Mouse (Mus musculus) adrenal gland (tissue): ENCODE data around the gene Dnaja1.

Experiments
- intact Hi-C: fragments of 180-260 bp; cut with DNase I; formaldehyde crosslinking; loops from one replicate; pipeline ENCODE4 v1.15.1; 2025
- long read RNA-seq, 2 experiments: library from polyadenylated mRNA; unstranded; transcript quantifications; one replicate each; pipeline ENCODE4 v2.0.0; 2020; ENCODE audit warnings: borderline replicate concordance in 1 of 2; ENCODE audit not compliant: insufficient replicate concordance in 1 of 2

Dnaja1 gene
- long read RNA-seq, experiment 1, full-length matches to known transcripts = 790 of 1,006 reads
- long read RNA-seq, experiment 1, partial matches to known transcripts = 203 of 1,006 reads
- long read RNA-seq, experiment 1, other reads (novel, unspliced or antisense) = 13 of 1,006 reads
- long read RNA-seq, experiment 2, full-length matches to known transcripts = 864 of 1,424 reads
- long read RNA-seq, experiment 2, partial matches to known transcripts = 543 of 1,424 reads
- long read RNA-seq, experiment 2, other reads (novel, unspliced or antisense) = 17 of 1,424 reads

DNA sequence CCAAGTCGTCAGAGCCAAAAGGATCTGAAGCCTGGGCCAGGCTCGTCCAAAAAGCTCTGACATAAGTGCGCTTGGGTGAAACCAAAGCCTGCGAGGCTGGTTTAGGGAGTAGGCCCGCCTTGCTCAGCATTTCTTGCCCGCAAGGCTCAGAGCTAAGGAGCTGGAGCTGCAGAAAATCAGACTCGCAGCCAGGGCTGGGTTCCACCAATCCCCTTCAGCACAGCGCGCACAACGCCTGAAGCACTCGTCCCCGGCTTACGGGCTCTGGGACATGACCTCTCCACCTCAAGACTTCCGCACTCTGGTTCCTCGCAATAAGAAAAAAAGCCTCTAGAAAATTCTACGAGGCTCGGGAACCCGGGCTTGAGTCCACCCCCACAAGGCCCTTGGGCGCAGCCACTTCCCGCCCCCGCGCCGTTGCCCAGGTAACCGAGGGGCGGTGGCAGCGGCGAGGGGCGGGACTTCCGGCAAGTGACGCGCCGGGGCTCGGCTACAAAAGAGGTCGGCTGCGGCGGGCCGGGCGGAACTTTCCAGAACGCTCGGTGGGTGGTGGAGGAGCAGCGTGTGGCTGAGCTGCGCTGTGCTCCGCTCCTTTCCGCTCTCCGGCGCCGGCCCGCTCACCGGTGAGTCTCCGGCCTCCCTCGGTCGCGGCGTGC lies at the start of gene Dnaja1:
Gene Dnaja1 (plus strand): TSS at position 140 of the 656 bp plus-strand sequence.
- intact Hi-C loops = no loop called here

DNA sequence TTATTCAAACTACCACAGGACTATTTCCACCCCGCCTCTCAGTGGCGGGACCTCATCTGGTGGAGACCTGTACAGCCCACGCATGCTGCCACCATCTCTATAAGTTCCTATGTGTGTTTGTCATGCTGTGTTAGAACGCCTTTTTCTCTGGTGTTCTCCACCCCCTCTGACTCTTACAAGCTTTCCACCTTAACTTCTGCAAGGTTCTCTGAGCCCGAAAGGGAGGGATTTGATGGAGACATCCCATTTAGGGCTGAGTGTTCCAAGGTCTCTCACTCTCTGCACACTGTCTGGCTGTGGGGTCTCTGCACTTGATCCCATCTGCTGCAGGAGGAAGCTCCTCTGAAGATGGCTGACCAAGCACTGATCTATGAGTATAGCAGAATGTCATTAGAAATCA lies 48.4 kb upstream of the Dnaja1 start:
- intact Hi-C loops = no loop called here

DNA sequence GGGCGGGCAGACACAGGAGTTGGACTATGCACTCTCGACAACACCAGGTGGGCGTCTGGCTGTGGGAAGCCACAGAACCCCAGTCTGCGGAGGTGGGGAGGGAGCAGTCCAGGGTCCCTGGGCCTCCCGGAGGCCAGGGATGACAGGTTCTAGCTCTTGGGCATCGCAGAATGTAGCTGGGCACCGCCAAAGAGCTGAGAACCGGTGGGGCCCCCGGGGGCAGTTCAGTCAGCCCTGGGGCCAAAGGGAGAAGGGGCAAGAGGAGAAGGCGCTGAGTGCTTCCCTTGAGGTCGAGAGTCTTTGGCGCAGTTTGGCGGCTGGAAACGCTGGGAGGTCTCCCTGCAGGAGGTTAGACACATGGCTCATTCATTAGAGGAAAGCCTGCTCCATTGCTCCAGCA lies 45.6 kb upstream of the Dnaja1 start:
- intact Hi-C loops = no loop called here

DNA sequence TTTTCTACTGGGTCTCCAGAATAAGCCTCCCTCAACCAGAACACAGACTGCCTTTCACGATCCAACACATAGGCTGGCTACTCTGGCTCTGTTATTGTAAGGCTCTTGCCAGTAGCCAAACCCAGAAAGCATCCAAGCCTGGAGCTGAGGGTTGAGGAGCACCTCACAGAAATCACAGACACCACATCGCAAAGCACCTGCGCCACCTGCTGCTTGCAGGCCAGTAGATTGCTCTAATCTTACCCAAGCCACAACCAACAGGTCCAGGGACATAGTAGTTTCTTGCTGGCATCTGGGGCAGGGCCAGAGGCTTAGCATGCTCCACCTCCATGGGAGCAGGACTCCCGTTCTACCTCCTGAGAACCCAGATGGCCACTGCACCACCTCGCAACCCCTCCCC lies 44.8 kb upstream of the Dnaja1 start:
- intact Hi-C loops = no loop called here

DNA sequence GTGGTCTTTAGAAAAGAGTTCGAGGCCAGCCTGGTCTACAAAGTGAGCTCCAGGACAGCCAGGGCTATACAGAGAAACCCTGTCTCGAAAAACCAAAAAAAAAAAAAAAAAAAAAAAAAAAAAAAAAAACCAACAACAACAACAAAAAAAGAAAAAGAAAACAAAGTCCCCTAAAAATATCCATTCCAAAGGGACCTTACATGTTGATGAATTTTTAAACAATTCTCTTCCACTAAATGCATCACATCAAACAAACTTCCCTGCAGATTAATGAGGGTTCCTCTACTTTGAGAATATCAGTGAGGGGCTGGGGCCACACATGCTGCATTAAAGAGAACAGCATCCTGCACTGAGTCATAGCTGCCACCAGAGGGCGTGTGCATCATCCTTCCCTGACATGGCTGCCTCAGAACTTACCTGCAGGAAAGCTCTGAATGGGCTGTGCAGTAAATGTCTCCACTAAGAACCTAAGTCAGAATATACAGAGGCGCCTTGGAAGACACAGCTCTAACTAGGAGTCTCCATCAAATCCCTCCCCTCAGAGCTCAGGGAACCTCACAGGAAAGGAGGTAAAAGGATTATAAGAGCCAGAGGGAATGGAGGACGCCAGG lies 41.6 kb upstream of the Dnaja1 start:
- intact Hi-C loops = loop anchor here (2.0 kb wide), 1 partner anchor 380 kb away; no protein-coding TSS in a partner anchor

DNA sequence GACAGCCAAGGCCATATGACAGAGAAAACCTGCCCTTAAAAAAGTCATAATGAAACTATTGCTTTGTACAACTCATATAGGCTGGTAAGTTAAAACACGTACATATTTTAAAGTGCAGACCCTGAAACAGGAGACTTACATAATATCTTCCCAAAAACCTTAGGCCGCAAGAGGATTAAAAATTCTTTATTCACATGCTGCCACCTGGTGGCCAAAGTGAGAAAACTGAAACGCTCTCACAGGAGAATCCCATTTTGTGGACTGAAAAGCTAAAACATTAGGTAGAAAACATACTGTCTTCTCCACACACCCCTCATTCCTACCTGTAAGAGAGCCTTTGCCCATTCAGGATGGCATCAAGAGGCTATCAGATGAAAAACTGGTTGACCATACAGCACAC lies 40.0 kb upstream of the Dnaja1 start:
- intact Hi-C loops = loop anchor here (2.0 kb wide), 1 partner anchor 381 kb away; no protein-coding TSS in a partner anchor

DNA sequence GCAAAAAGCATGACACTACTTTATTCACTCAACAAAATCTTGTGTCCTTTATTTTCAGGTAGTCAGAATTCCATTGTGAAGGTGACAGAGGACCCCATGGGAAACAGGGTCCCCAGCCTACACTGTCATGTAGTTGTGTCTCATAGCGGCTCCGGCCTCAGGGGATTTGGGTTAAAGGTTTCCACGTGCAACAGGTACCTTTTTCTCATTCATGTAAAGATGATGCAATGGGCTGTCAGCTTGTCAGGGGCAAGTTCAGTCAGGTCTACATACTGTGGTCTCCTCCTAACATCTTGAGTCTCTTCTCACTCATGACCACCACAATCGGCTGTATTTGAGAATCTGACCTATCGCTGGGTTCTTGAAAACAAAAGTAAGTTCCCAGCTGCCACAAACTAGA lies 39.6 kb upstream of the Dnaja1 start:
- intact Hi-C loops = no loop called here

DNA sequence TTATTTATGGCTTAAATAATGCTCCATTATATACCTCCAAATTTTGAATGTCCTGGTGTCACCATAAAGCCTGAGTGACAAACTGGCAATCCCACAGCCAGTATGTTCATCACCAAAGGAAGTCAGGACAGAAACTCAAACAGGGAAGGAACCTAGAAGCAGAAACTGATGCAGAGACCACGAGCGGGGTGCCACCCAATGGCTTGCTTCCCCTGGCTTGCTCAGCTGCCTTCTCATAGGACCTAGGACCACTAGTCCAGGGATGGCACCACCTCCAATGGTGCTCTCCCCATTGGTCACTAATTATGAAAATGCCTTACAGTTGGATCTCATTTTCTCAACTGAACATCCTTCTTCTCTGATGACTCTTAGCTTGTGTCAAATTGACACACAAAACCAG lies 38.6 kb upstream of the Dnaja1 start:
- intact Hi-C loops = no loop called here

DNA sequence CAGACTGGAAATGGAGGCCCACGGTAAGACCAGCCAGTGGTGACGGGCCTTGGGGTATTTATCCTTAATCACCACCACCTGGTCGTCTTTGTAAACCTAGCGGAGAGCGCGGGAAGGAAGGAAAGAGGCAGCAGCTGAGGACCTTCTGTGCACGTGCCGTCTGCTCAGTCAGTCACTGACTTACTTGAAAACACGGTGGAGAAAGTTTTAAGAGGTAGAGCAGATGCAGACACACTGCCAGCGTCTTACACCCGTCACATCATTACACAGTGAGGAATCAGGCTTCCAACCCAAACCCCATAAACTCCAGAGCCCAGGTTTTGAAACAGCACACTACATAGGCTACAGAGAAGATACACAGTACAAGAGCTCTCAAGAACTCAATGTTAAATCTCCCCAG lies 30.9 kb upstream of the Dnaja1 start:
- intact Hi-C loops = loop anchor here (10.0 kb wide), 1 partner anchor 546 kb away; the partner anchor contains the start of gene Aco1

DNA sequence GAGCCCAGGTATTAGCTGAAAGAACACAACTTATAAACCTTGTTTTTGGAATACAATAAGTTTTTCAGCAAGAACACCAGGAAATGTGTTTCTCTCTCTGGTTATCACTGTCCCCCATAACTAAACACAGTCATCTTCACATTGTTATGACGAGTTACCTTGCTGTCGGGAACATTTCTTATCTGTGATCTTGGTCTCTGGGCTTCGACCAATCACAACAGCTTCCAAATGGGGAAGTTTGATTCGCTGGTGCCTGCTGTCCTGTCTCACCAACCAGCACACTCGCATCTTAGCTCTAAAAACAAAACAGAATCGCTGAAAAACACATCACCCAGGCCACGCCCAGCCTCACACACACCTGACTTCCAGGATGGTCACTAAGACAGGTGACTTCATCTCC lies 24.9 kb upstream of the Dnaja1 start:
- intact Hi-C loops = loop anchor here (10.0 kb wide), 1 partner anchor 552 kb away; the partner anchor contains the start of gene Aco1

DNA sequence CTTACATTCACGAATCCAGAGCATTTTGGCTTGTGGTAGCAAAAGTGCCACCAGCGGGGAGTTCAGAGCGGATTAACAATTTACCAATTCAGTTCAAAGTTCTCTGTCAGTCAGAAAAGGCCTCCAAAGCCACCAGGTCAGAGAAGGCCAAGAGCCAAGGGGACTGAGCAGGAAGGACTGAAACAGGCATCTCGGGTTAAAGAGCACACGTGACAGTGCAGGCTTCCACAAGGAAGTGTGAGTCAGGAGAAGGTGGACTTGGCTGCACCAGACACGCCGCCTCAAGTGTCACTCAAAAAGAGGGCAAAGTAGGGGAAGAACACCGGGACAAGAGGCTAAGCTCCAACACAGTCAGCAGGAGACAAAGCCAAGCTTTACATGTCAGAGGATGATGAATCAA lies 21.7 kb upstream of the Dnaja1 start:
- intact Hi-C loops = no loop called here

DNA sequence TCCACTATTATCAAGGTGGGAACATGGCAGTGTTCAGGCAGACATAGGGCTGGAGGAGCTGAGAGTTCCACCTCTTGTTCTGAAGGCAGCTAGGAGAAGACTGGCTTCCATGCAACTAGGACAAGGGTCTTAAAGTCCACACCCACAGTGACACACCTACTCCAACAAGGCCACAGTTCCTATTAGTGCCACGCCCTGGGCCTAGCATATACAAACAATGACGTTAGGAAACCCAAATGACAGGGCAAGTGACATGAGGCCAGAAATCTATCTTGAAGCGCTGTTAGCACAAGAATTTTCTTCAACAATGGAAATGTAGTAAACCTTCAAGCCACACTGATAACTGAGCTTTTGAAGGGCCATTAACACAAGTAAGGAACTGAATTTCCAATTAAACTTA lies 20.2 kb upstream of the Dnaja1 start:
- intact Hi-C loops = no loop called here

DNA sequence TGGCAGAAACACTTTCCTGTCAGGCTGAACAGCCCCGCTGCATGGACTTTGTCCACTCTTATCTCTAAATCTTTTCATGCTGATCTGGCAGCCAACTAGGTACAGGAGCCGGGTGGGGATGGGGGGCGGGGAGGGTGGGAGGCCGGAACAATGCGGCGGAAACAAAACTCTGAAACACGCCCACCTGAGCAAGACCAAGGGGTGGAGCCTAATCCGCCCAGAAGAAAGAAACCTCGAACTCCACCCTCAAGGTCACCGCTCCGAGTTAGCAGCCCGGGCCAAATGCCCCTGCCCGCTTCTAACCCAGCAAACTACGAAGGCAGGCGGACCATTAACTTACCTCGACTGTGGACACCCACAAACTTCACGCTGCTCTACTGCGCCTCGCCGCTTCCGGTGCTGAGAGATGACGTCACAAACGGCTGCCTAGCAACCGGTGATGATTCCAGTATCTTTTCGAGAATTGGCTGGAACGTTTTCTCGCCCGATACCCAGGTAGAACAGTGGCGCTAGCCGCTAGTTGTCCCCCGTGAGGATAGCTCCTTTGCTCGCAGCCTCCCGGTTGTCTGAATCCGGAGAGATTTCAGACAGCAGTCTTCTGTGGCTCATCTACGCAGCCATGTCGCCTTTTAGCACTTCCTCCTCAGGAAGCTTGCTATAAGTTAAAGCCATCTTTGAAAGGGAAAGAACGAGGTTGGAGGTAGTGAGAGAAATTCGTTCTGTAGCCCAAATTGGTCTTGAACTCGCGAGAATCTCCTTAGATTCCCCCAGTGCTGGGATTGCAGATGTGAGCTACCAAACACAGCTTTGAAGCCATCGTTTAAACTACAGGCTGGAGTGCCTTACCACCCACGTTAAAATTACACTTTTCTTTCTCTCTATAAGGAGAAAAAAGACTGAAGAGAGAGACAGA lies 18.9 kb upstream of the Dnaja1 start, which contains the start of gene Aptx:
Gene Aptx (minus strand): TSS at position 398 of the 913 bp plus-strand sequence.
- intact Hi-C loops = no loop called here

DNA sequence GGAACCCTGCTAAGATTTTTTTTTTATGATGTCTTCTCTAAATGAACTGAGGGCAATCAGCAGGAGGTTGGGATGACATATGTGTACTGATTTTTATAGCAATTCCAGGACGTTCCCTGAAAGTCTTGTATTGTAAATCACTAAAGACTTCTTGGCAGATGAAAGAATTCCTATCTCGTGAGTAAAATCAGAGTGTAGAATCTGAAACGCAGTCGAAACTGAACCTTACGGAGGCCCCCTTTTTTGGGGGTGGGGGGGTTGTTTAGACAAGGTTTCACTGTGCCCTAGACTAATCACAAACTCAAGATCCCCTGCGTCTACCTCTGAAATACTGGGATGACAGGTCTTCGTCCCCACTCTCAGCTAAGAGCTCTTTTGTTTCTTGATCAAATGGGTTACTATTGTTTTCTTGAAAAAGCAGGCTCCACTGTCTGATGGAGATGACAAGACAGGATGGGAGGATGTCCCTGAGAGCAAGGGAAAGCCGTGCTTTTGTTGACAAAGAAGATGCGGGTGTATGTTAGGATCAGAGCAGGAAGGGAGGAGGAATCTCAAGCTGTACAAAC lies 18.2 kb upstream of the Dnaja1 start:
- intact Hi-C loops = no loop called here

DNA sequence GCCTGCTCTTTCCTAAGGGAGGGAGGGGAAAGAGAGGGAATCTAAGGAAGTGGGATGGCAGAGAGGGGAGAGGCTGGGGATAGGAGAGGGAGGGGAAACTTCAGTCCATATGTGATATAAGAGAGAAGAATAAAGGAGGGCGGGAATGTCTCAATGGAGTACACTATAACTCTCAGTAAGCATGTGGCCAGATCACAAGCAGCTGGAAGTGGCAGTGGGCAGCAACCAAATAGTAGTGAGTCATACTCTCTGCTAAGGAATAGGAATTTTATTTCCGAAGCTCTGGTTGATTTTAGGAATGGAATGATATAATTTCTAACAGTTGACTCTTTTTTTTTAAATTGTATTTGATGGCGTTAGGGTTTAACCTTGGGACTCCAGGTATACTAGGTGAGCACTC lies 4.8 kb upstream of the Dnaja1 start:
- intact Hi-C loops = no loop called here

DNA sequence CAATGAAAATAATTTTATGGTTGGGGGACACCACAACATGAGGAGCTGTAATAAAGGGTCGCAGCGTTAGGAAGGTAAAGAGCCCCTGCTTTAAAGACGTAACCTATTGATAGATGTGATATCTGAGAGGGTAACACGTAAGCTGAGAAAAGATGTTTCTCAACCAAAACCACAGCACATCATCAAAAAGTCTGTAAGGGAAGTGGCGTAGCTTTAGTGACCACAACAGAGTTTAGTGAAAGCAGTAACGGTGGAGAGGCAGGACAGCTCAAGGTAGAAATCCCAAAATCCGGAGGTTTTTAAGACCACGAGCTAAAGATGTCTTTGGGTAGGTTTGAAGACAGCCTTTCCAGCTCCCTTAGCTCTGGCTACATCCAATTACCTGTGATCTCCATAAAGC lies 1.0 kb upstream of the Dnaja1 start:
- intact Hi-C loops = no loop called here

DNA sequence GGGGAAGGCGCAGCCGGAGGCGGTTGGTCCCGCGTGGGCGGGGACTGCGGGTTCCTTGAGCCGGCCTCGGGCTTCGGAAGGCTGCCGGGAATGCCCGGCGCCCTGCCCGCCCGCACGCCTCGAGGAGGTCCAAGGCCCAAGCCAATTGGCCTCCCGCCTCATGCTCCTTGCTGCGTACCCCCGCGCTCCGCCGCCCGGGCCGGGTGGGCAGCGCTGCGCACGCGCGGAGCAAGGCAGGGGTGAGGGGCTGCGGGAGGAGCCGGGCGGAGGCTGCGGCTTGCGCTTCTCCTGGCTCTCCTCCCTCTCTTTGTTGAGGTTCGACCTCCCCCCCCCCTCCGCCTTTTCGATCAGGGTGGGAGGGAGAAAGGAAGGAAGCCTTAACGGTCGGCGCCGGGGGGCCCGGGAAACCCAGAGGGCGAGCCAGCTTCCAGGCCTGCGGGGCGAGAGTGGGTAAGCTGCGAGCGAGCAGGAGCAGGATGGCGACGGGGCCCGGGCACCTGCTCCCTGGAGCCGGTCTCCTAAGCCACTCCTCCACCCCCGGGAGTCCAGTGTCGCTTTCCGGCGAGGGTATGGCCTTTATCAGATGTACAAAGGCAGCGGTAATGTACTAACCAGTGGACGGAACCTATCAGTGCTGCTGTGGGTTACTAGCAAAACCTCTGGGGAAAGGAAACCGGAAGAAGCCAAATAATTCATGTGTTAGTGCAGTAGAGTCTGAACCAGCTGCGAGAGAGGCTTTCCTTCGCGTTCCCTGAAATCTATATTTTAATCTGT lies 924 bp downstream of the Dnaja1 start:
- intact Hi-C loops = no loop called here

DNA sequence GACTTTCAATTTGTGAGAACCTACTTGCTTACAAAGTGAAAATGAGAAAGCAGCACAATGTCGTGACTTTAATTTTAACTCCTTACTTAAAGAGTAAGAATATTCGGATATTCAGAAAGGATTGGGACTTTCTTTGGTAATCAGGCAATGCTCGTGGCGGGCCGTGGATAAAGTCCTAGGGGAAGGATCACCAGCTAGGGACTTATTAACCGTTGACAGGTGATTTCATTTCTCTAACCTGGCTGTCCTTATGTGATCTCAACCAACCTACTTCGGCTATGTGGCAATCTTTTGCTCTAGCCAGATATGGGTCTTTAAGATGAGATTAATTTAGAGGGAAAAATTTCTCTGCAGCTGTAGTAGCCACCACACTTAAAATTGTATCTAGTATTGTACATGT lies 3.2 kb downstream of the Dnaja1 start:
- intact Hi-C loops = no loop called here

DNA sequence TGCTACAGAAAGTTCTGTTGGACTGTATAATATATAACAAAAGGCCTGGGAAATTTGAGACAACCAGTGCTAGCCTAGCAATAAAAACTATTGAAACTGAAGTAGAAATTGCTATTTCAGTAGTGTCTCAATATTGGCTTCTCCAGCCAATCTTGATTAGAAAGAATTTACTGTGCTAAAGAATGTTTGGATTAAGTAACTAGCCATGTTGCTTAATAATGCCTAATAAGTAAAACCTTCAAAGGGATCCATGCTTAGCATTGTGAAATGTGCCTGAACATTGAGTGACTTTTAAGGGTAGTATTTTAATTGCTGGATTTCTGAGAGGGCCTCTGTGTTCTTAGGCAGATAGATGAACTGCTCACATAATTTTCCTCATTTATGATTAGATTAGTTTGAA lies 3.6 kb downstream of the Dnaja1 start:
- intact Hi-C loops = no loop called here

DNA sequence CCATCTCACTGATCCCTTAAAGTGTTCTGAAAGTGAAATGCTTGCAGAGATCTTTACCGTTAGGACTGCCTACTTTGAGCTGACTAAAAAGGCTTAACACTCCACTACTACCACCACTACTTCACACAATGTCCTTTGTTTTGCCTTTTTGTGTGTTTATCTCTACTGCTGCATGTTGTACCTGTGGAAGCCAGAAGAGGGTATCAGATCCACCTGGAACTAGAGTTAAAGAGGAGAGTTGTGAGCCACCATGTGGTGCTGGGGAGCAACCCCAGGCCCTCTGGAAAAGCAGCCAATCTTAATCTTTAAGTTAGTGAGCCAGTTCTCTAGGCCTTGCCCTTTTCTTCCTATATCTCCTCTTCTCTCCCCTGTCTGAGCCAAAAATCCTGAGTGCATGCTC lies 5.3 kb downstream of the Dnaja1 start:
- intact Hi-C loops = no loop called here
